Mouse (Mus musculus) left cerebral cortex, adult 9 months (tissue): Measurements from ENCODE around the gene Rgs3.

Experiments
- DNase-seq, 2 experiments: peaks; one replicate each; pipeline ENCODE4 v3.0.0; 2022; ENCODE audit warnings: low spot score in 2 of 2

Gene Rgs3

GRCm38 (mm10) chr4:62559797-62560329, at the start of gene Rgs3:
Gene Rgs3 (plus strand): TSS chr4:62559847.
- no peak for DNase-seq

DNA sequence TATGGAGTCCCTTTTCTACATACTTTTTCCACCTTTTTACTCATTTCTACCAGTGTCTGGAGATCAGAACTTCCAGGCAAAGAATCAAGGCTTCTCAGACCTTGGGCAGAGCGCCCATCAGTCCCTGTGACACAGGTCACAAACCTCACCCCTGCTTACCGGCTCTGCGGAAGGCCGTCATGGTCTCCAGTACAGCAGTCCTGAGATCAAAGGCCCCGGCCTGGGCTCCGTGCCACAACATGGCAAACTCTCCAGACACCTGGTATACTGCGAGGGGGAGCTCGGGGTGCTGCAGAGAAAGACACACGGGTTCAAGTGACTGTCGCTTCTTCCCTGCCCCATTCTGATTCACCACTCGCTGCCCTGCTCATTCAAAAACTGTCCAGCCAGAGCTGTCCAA, 49.7 kb upstream of the Rgs3 start:
- DNase-seq, result no peak

GRCm38 (mm10) chr4:62513998-62514506, 45.6 kb upstream of the Rgs3 start:
- DNase-seq, result no peak

DNA sequence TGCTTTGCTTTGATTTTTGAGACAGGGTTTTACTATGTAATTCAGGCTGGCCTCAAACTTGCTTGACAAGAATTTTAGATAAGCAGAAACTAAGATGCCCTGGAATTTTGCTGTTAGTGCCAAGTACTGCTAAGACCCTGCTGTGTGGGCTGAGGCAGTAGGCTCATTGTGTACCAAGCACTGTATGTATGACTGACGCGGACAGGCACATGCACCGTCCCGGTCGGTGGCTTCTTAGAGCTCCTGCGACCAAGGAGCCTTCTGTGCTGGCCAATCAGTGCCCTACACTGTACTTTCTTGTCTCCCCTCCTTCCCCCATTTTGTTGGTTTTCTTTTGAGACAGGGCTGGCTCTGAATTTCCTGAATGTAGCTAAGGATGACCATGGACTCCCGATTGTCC, 44.7 kb upstream of the Rgs3 start:
- no peak for DNase-seq

- DNase-seq, result no peak
Observed at GRCm38 (mm10) chr4:62515490-62515889, 44.2 kb upstream of the Rgs3 start.

GRCm38 (mm10) chr4:62516079-62516478, 43.6 kb upstream of the Rgs3 start:
- DNase-seq, result no peak

DNA sequence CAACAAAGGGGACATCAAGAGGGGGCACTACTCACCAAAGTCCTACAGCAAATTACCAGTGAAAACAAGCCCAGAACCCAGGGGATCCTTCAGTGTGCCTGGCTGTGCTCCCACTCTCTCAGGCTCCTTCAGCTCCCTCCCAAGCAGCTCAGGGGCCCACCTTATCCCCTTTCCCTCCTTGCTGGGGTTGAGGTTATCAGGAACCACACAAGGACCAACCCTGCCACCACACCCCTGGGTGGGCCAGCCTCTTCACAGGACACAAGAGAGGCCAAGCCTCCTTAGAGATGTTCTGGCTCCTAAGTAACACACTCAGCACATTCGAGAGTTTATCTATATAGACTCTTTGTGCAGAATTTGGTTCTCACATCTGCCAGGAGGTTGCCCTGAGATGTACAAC, 43.1 kb upstream of the Rgs3 start:
- DNase-seq, result no peak

DNA sequence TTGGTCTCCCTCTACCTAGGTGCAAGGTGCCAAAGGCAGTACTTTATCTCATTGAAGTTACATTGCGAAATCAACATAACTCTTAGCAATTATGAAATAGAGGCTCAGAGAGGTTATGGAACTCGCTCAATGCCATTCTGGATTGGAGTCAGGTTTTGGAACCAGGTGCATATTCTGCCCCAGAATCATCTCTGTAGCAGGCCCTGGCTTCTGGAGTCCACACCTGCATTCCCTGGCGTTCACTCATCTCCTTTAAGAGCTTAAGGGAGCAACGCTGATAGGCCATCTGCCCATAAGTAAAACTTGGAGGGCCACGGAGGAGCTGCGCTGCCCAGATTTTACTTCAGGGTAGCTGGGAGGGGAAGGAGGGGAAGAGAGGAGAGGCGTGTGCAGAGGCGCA, 42.6 kb upstream of the Rgs3 start:
- DNase-seq, result no peak

DNA sequence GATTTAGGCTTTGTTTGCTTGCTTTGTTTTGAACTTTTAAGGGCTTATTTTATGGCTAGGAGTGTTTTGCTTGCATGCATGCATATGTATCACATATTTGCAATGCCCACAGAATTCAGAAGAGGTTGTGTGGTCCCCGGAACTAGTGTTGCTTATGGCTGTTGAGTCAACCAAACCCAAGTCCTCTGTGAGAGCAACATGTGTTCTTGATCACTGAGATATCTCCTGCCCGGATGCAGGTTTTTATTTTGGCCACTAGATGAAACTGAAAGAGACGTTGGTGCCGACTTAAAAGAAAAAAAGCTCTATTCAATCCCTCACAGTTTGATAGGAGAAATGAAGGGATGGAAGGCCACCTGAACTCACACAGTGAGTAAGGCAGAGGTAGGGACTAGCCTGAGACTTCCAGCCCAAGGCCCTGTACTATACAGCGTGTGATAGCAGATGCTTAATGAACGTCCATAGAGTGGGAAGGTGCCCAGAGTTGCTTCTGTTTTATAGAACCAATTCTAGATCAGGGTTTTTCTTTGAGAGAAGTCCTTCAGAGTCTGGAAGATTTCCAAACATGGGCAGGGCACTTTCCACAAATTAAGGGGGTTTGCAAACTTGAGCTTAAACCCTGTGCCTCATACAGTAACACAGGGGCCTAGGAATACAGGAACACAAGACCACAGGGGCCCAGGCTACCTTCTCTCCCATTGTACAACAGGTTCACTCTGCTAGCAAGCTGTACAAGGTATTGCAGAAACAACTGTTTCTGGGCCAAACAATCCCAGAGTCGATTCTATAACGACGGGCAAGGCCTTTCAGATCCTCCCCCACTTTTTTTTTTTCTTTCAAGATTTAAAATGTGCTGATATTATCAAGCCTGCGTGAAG, 41.9 kb upstream of the Rgs3 start:
- DNase-seq, result no peak

- no peak for DNase-seq
Observed at GRCm38 (mm10) chr4:62518416-62519121, 41.1 kb upstream of the Rgs3 start.

DNA sequence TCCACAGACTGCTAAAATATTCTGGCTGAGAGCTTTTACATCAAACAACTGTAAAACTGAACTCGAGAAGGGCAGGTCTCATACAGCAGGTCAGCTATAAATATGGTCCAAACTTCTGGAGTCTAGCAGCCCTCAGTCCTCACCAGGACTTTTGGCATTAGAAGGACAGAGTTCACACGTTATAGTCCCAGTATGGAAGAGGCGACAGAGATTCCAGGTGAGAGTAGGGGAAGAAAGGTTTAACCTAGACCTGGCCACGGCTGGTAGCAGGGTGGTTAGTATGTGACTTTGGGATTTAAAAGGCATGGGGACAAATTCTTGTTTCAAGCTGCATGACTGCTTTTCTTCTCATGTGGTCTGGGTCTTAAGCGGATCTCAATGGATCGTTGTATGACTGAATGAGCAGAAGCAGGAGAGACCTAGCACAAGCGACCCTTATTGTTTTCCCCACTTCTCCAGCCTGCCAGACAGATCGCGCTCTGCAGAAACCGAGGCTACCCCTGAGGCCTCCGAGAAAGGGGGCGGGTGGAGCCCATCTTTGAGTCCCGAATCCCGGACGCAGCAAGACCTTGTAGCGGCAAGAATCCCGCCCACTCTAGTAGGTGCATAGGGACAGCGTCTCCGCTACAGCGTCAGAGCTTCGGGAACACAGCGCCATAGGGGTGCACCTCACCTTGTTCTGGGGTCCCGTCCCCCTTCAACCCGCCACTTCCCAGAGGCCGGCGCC, 40.4 kb upstream of the Rgs3 start:
- DNase-seq, result no peak

DNA sequence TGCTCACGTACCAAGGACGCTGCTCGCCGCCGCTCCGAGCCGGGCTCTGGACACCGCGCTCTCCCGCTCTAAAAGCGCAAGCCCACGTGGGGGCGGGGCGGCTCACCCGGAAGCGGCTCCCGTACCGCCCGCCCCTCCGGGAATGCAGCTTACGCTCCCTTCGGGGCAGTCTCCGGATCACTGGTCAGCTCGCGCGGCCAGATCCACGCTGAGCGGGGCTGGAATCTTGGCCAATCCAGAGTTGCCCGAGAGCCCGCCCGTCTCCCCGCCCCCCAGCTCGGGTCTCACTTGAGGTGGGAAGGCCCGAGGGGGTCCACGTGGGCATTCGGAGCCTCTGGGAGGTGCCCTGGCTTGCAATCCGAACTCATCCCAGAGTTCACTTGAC, 39.8 kb upstream of the Rgs3 start, which contains the start of gene Alad:
Alad (minus strand) TSS at position 70 of the 385 bp plus-strand sequence.
- peak in 1 of 2 experiments; percentile 74 for DNase-seq

DNA sequence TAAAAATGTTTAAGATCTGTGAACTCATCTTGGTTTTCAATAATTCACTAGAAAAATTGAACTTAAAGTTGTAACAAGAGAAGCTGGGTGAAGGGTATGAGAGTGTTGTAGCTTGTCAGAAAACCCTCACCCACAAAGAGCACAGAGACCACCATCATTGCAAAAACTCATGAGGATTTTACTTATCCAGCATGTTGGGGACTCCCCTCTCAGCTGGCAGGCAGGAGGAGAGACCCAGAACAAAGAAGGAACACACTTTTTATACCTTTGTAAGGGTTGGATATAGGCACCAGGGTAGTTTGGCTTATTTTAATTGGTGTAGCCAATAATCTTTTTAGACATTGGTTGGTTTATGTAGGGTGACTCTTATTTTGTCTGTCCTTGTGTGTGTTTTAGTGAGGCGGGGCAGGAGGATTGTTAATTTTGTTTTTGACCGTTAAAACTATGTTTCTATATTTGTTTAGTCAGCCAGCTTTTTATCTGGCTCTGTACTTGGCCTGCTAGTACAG, 38.7 kb upstream of the Rgs3 start:
- no peak for DNase-seq

DNA sequence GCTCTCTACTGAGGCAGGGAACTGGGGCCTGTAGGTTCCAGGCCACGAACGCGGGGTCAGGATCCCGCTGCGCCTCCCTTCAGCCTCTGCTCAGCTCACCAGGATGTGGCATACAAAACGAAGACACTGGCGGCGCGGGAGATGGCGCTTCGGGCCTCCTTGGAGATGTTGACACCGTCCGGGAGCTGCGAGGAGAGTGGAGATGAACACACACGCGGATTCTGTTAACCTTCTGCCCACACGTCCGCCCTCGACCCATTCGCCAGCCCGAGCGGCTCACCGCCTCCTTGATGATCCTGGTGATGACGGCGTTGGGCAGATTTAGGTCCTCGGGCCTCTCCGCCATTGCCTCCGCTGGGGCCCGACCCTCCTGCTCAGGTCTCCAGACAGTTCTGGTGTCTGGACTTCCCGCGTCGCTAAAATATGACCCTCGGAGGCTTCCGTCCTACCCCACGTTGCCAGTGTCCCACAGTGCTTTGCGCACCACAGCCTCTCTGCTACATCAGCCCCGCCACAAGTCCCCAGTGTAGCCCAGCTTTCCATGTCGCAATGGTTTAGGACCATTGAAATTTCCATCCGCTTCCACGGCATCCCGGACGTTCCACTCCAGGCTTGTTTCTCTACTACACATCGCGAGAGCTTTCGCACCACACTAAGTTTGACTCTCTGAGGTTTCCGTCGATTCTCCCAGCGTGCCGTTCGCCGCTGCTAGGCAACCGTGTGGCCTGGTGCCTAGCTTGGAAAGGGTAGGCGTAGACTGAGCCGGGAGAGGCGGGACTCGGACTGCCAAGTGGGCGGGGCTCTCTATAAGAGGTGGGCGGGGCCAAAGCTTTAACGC, 34.8 kb upstream of the Rgs3 start, which contains the start of the genes Pole3 and 4933430I17Rik:
Pole3 (minus strand) TSS at position 418 of the 838 bp plus-strand sequence.
4933430I17Rik (plus strand) TSS at position 719 of the 838 bp plus-strand sequence.
- DNase-seq, result peak; percentile 93 to 97

DNA sequence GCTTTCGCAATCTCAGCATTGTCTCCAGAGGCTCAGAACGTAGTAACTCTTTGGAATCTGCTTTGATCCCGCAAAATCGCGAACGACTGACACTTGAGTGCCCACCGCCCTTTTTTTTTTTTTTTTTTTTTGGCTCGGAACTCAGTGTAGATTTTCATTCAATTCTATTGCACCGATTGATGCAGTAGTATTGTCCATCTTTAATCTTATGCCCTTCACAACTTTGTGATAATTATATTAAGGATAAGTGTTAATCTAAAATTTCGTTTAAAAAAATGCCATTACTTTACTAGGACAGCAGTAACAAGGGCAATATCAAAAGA, 34.2 kb upstream of the Rgs3 start:
- no peak for DNase-seq

GRCm38 (mm10) chr4:62526256-62526655, 33.4 kb upstream of the Rgs3 start:
- no peak for DNase-seq

DNA sequence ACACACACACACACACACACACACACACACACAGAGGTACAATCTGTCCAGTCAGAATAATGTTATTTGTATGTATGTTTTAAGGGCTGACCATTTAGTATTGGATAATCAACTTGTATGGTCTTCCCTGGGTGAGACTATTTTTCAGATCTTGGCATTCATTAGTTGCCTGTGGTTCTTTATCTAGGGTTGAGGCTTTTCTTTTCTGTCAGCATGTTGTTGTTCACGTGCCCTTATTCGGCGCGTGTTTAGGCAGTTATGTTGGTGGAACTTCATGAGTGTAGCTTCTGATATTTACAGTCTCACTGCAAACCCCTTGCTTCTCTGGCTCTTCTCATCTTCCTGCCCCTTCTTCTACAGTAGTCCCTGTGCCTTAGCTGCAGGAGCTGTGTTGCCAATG, 32.0 kb upstream of the Rgs3 start:
- no peak for DNase-seq

GRCm38 (mm10) chr4:62533729-62534128, 25.9 kb upstream of the Rgs3 start:
- DNase-seq, result no peak

DNA sequence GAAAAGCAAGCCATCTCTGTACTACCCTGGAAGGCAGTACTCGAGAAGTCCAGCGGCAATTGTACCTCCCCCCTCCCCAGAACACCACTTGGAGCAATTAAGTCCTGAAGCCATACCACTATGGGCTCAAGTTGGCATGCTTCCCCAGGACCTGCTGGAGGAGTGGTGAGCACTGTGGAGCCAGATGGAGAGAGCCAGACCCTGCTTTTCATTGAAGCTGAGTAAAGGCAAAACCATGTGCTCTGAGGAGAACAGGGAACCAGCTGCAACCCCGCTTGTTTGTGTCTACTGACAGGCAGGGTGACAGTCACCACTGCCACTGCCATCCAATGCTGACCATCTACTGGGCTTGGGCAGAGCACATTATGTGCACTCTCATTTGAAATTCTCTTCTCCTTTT, 17.8 kb upstream of the Rgs3 start:
- DNase-seq, result no peak

DNA sequence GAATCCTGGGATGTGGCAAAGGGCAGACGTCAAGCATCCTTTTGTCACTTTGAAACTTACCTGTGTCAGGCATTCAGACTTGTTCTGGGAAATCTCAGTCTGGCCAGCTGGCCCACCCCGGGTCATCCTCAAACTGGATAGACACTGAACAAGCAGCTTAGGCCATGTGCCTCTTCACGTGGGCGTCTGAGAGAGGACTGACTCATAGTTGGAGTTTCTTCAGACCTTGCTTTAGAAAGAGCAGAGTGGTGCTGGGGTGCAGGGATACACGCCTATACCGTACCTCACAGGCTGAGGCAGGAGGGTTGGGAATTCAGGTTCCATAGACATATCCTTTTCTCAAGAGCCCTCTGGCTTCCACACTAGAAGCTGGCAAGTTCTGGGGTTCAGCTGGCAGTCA, 15.9 kb upstream of the Rgs3 start:
- no peak for DNase-seq

- no peak for DNase-seq
Observed at GRCm38 (mm10) chr4:62544801-62545200, 14.8 kb upstream of the Rgs3 start.
